Mouse (Mus musculus) brain, embryonic 14.5 days (tissue): ENCODE results near the gene Hoxd8. TPM values are rescaled to one million over a fixed set of nuclear protein-coding genes. Genes with fewer than 3 reads are reported as not detected.

Source experiments
- DNase-seq: peaks from one replicate; pipeline ENCODE4 v3.0.0-alpha.2; 2011; ENCODE audit warnings: low read depth
- CTCF ChIP-seq: fragments of 200-500 bp; IDR thresholded peaks from 2 replicates; pipeline ENCODE4 v1.5.1; 2012; ENCODE audit warnings: inconsistent platforms, mild to moderate bottlenecking, moderate library complexity, borderline replicate concordance; ENCODE audit not compliant: insufficient read depth, insufficient read length; ENCODE audit errors: extremely low read depth
- POLR2A ChIP-seq: fragments of 200-500 bp; IDR thresholded peaks from 2 replicates; pipeline ENCODE4 v1.6.1; 2012; ENCODE audit warnings: mild to moderate bottlenecking, inconsistent platforms, borderline replicate concordance; ENCODE audit not compliant: poor library complexity, insufficient read depth, insufficient read length, severe bottlenecking; ENCODE audit errors: extremely low read depth
- polyA plus RNA-seq: library from polyadenylated mRNA; depleted of rRNA; stranded (reverse); fragments of >200 nt; gene quantifications from 2 replicates; pipeline ENCODE4 v1.2.3, GENCODE M21; 2012

Gene Hoxd8
- polyA plus RNA-seq, 1 experiment, result 1.6 TPM

- DNase-seq, result peak; percentile 89
- TF ChIP-seq POLR2A, result no peak
- TF ChIP-seq CTCF, result peak; percentile 78
Measured at GRCm38 (mm10) chr2:74661685-74662084, 42.7 kb upstream of the Hoxd8 start.

- TF ChIP-seq CTCF (peak; percentile 92), POLR2A (no peak)
- peak; percentile 86 for DNase-seq
Measured at GRCm38 (mm10) chr2:74663291-74663925, 41.0 kb upstream of the Hoxd8 start.

- TF ChIP-seq CTCF (no peak), POLR2A (no peak)
- no peak for DNase-seq
Measured at GRCm38 (mm10) chr2:74666411-74666810, 38.0 kb upstream of the Hoxd8 start.

GRCm38 (mm10) chr2:74667191-74667841, 37.1 kb upstream of the Hoxd8 start:
- DNase-seq, result no peak
- TF ChIP-seq POLR2A, result no peak
- no peak for TF ChIP-seq CTCF

- no peak for DNase-seq
- TF ChIP-seq POLR2A (no peak), CTCF (no peak)
Measured at GRCm38 (mm10) chr2:74667842-74668357, 36.5 kb upstream of the Hoxd8 start, which contains the start of gene Hoxd13. Gene Hoxd13, plus strand, starts transcription at chr2:74668310.

GRCm38 (mm10) chr2:74668370-74669229, 35.8 kb upstream of the Hoxd8 start:
- no peak for TF ChIP-seq POLR2A
- no peak for TF ChIP-seq CTCF
- DNase-seq, result peak; percentile 71

- no peak for TF ChIP-seq CTCF
- TF ChIP-seq POLR2A, result no peak
- DNase-seq, result no peak
Measured at GRCm38 (mm10) chr2:74669230-74669578, 35.2 kb upstream of the Hoxd8 start.

GRCm38 (mm10) chr2:74669650-74670235, 34.7 kb upstream of the Hoxd8 start:
- TF ChIP-seq POLR2A (no peak), CTCF (no peak)
- DNase-seq, result no peak

- no peak for DNase-seq
Measured at GRCm38 (mm10) chr2:74670632-74671188, 33.7 kb upstream of the Hoxd8 start.

GRCm38 (mm10) chr2:74671847-74672246, 32.6 kb upstream of the Hoxd8 start:
- no peak for DNase-seq
- TF ChIP-seq CTCF, result no peak
- TF ChIP-seq POLR2A, result no peak

More at GRCm38 (mm10) chr2:74670632-74671188, 33.7 kb upstream of the Hoxd8 start:
- TF ChIP-seq POLR2A (no peak), CTCF (no peak)

GRCm38 (mm10) chr2:74672481-74673362, 31.7 kb upstream of the Hoxd8 start:
- TF ChIP-seq CTCF (peak; percentile 80), POLR2A (no peak)
- peak; percentile 80 for DNase-seq

GRCm38 (mm10) chr2:74673835-74674425, 30.5 kb upstream of the Hoxd8 start:
- TF ChIP-seq POLR2A (no peak), CTCF (no peak)

More at GRCm38 (mm10) chr2:74673835-74674425, 30.5 kb upstream of the Hoxd8 start:
- DNase-seq, result no peak
